Mouse (Mus musculus) brain, embryonic 14.5 days (tissue): ENCODE data around the gene Ap2b1. TPM values are rescaled to one million over a fixed set of nuclear protein-coding genes. Genes with fewer than 3 reads are reported as not detected.

Experiments used
- DNase-seq: peaks from one replicate; pipeline ENCODE4 v3.0.0-alpha.2; 2011; ENCODE audit warnings: low read depth
- CTCF ChIP-seq: fragments of 200-500 bp; IDR thresholded peaks from 2 replicates; pipeline ENCODE4 v1.5.1; 2012; ENCODE audit warnings: inconsistent platforms, mild to moderate bottlenecking, moderate library complexity, borderline replicate concordance; ENCODE audit not compliant: insufficient read depth, insufficient read length; ENCODE audit errors: extremely low read depth
- POLR2A ChIP-seq: fragments of 200-500 bp; IDR thresholded peaks from 2 replicates; pipeline ENCODE4 v1.6.1; 2012; ENCODE audit warnings: mild to moderate bottlenecking, inconsistent platforms, borderline replicate concordance; ENCODE audit not compliant: poor library complexity, insufficient read depth, insufficient read length, severe bottlenecking; ENCODE audit errors: extremely low read depth
- polyA plus RNA-seq: library from polyadenylated mRNA; depleted of rRNA; stranded (reverse); fragments of >200 nt; gene quantifications from 2 replicates; pipeline ENCODE4 v1.2.3, GENCODE M21; 2012

The Ap2b1 gene
- polyA plus RNA-seq, 1 experiment = 149 TPM

GRCm38 (mm10) chr11:83439426-83440060 lies 140.7 kb downstream of the Ap2b1 start:
- no peak for TF ChIP-seq POLR2A
- no peak for TF ChIP-seq CTCF
- no peak for DNase-seq

- DNase-seq = peak; percentile 95
- peak; percentile 98 for TF ChIP-seq CTCF
- TF ChIP-seq POLR2A = peak; percentile 33; the same call in 1 of the 2 replicates
These were observed 141.5 kb downstream of the Ap2b1 start for GRCm38 (mm10) chr11:83440081-83441064.

- no peak for DNase-seq
- TF ChIP-seq POLR2A = no peak
- TF ChIP-seq CTCF = no peak
These were observed 142.4 kb downstream of the Ap2b1 start for GRCm38 (mm10) chr11:83441235-83441634.

- peak; percentile 73 for DNase-seq
- TF ChIP-seq CTCF (peak; percentile 76; the same call in 1 of the 2 replicates), POLR2A (no peak)
These were observed 143.9 kb downstream of the Ap2b1 start for GRCm38 (mm10) chr11:83442596-83443267.

- DNase-seq = no peak
- TF ChIP-seq POLR2A = no peak
- TF ChIP-seq CTCF = no peak
These were observed 145.0 kb downstream of the Ap2b1 start for GRCm38 (mm10) chr11:83443824-83444223.

- DNase-seq = no peak
- TF ChIP-seq POLR2A (no peak), CTCF (no peak)
These were observed 146.2 kb downstream of the Ap2b1 start for GRCm38 (mm10) chr11:83445001-83445400.

GRCm38 (mm10) chr11:83447612-83448011 lies 148.8 kb downstream of the Ap2b1 start:
- TF ChIP-seq POLR2A (no peak), CTCF (no peak)
- DNase-seq = no peak

GRCm38 (mm10) chr11:83448021-83448926 lies 149.4 kb downstream of the Ap2b1 start:
- TF ChIP-seq POLR2A (no peak), CTCF (no peak)
- peak; percentile 30 for DNase-seq

- no peak for TF ChIP-seq POLR2A
- no peak for TF ChIP-seq CTCF
- DNase-seq = peak; percentile 64
These were observed 150.1 kb downstream of the Ap2b1 start for GRCm38 (mm10) chr11:83448927-83449236.

GRCm38 (mm10) chr11:83449298-83449697 lies 150.5 kb downstream of the Ap2b1 start:
- DNase-seq = no peak
- TF ChIP-seq POLR2A (no peak), CTCF (no peak)

- no peak for DNase-seq
- TF ChIP-seq CTCF (no peak), POLR2A (no peak)
These were observed 151.7 kb downstream of the Ap2b1 start for GRCm38 (mm10) chr11:83450550-83450949.
